Mouse (Mus musculus) E14TG2a.4 (cell line): ENCODE measurements around the gene Scel.

Experiments
- H3K27me3 ChIP-seq: 2 replicates; pipeline ENCODE4 v1.6.1; 2014; ENCODE audit warnings: low read length, control low read depth; ENCODE audit not compliant: insufficient read depth
- H3K36me3 ChIP-seq: 2 replicates; pipeline ENCODE4 v1.6.1; 2014; ENCODE audit warnings: low read length, control low read depth; ENCODE audit not compliant: insufficient read depth
- H3K4me1 ChIP-seq: replicated peaks from 2 replicates; pipeline ENCODE4 v1.6.1; 2014; ENCODE audit warnings: low read depth, low read length, control low read depth
- H3K4me3 ChIP-seq: replicated peaks from 2 replicates; pipeline ENCODE4 v1.5.1; 2014; ENCODE audit warnings: mild to moderate bottlenecking, low read length
- H3K9me3 ChIP-seq: 2 replicates; pipeline ENCODE4 v1.6.1; 2014; ENCODE audit warnings: low read length, control low read depth
- CTCF ChIP-seq: conservative IDR thresholded peaks from 2 replicates; pipeline ENCODE4 v1.5.1; 2014; ENCODE audit warnings: low read length
- NANOG ChIP-seq: IDR thresholded peaks from 2 replicates; pipeline ENCODE4 v1.6.1; 2014; ENCODE audit warnings: borderline replicate concordance, low read length, mixed read lengths
- POU5F1 ChIP-seq: IDR thresholded peaks from 2 replicates; pipeline ENCODE4 v1.6.1; 2014; ENCODE audit warnings: low read length, borderline replicate concordance

The Scel gene

DNA sequence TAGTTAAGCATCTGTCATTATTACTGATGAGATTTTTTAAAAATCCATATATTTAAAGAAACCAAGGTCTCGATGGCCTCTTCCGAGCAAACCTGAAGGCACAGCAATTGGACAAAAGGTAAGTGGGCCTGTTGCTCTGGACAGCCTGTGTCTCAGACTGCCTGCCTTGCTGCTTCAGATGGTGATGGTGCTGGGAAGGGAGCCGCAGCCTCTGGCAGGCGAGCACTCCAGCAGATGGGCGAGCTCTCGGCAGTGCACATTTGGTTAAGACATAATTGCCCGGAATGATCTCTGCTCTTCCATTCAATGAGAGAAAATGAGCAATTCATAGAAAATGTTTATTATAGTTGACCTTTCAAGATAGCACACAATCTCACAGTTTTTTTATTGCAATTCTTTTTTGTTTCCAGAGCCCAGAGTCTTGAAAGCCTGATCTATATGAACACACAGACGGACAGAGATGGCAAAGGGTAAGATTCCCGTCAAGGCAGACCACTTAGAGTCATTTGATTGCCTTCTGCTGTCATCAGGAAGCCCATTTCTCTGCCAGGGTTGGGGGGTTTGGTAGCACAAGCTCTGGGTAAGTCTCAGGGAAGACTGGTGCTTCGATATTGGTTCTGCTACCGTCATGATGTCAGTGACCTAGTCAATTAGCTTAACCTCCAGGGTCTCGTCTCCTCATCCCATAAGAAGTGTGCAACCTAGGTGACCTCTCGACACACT lies 58.6 kb downstream of the Scel start:
- TF ChIP-seq CTCF (no peak), NANOG (no peak), POU5F1 (no peak)
- Histone ChIP-seq H3K4me1 (no peaks in the 10 kb centered on the region), H3K36me3 (no peaks in the 10 kb centered on the region), H3K27me3 (no peaks in the 10 kb centered on the region), H3K4me3 (no peak overlapping the region), H3K9me3 (no peaks in the 10 kb centered on the region)

DNA sequence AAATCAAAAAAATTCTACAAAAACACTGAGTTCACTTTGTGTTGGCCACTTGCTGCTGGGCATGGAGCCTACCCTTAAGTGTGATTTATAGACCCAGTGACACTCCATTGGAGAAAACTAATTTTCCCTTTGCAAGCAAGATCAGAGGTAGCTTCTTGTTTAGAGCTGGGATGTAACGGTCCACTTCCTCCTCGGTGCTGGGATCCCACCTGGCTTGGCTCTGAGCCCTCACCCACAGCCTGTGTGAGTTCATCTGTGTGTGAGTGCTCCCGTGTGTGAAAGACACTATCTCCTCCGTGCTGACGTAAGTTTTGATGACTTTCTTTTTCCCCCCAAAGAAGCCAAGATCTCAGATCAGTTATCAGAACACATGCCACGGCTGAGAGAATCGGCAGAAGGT lies 62.7 kb downstream of the Scel start:
- TF ChIP-seq POU5F1 = no peak
- TF ChIP-seq CTCF = no peak
- no peak for TF ChIP-seq NANOG
- no peaks in the 10 kb centered on the region for H3K36me3 ChIP-seq
- no peaks in the 10 kb centered on the region for H3K4me1 ChIP-seq
- H3K9me3 ChIP-seq = no peaks in the 10 kb centered on the region
- no peaks in the 10 kb centered on the region for H3K27me3 ChIP-seq
- no peak overlapping the region for H3K4me3 ChIP-seq

- Histone ChIP-seq H3K4me3 (no peak overlapping the region), H3K4me1 (no peaks in the 10 kb centered on the region), H3K9me3 (no peaks in the 10 kb centered on the region), H3K36me3 (no peaks in the 10 kb centered on the region), H3K27me3 (no peaks in the 10 kb centered on the region)
- TF ChIP-seq NANOG (no peak), POU5F1 (no peak), CTCF (no peak)
Observed at GRCm38 (mm10) chr14:103577011-103577410, 63.9 kb downstream of the Scel start.

DNA sequence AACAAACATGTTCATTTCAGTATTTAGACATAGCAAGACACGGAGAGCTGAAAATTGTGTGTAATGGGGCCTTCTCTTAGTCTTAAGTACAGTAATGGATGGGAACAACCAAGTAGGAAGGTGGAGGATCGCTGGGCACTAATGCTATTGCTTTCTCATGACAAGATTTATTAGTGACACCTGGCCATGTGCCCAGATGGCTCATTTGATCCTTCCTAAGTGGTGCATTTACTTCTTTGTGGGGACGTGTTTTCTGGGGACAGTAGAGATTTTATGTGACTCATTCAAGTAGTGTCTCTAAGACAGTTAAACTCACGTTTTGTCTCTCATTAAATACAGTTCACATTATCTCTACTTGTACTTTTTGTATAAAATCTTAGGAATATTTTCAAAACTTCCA lies 73.5 kb downstream of the Scel start:
- Histone ChIP-seq H3K9me3 (no peaks in the 10 kb centered on the region), H3K4me1 (no peaks in the 10 kb centered on the region), H3K27me3 (no peaks in the 10 kb centered on the region), H3K36me3 (no peaks in the 10 kb centered on the region), H3K4me3 (no peak overlapping the region)
- TF ChIP-seq CTCF = no peak
- TF ChIP-seq POU5F1 = no peak

- no peak for TF ChIP-seq NANOG
- no peak for TF ChIP-seq CTCF
- no peak for TF ChIP-seq POU5F1
- Histone ChIP-seq H3K27me3 (no peaks in the 10 kb centered on the region), H3K4me3 (no peak overlapping the region), H3K9me3 (no peaks in the 10 kb centered on the region), H3K4me1 (no peaks in the 10 kb centered on the region), H3K36me3 (no peaks in the 10 kb centered on the region)
Observed at GRCm38 (mm10) chr14:103587208-103587900, 74.2 kb downstream of the Scel start.

DNA sequence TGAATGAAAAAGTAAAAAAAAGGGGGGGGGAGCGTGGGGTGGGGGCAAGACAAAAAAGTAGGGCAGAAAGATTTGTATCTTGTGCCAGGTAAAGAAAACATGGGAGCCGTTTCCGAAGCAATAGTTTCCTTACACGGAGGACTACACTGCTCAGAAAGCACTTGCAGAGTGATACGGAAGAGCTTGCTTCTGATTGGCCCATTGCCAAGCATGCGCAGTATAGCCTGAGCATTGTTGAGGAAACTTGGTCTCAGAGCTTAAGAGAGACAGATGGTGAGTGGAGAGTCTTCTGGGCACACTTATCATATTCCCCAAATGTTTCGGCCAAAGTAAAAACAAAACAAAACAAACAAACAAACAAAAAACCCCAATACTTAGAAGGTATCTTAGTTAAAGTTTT lies 76.7 kb downstream of the Scel start:
- Histone ChIP-seq H3K9me3 (no peaks in the 10 kb centered on the region), H3K27me3 (no peaks in the 10 kb centered on the region), H3K36me3 (no peaks in the 10 kb centered on the region), H3K4me3 (no peak overlapping the region), H3K4me1 (no peaks in the 10 kb centered on the region)
- no peak for TF ChIP-seq NANOG
- TF ChIP-seq CTCF = no peak
- TF ChIP-seq POU5F1 = no peak

GRCm38 (mm10) chr14:103595870-103596269 lies 82.7 kb downstream of the Scel start:
- TF ChIP-seq NANOG (no peak), CTCF (no peak), POU5F1 (no peak)
- Histone ChIP-seq H3K27me3 (no peaks in the 10 kb centered on the region), H3K36me3 (no peaks in the 10 kb centered on the region), H3K4me3 (no peak overlapping the region), H3K4me1 (no peaks in the 10 kb centered on the region), H3K9me3 (no peaks in the 10 kb centered on the region)

DNA sequence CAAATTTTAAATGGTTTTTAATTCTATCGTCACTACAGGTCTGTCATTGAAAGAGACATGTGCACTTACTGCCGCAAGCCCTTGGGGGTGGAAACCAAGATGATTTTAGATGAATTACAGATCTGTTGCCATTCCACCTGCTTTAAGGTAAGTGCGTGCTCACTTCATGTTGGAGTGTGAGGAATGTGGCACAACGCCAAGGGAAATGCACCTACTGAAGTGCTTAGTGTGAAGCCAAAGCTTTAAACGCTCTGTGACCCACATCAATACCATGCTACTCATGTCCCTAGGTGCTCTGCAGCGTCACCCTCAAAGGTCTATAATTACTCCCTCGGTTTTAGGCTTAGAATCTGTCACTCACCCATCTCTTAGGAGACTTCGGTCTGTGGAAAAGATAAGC lies 94.9 kb downstream of the Scel start:
- H3K4me1 ChIP-seq = no peaks in the 10 kb centered on the region
- no peaks in the 10 kb centered on the region for H3K9me3 ChIP-seq
- H3K4me3 ChIP-seq = no peak overlapping the region
- H3K36me3 ChIP-seq = no peaks in the 10 kb centered on the region
- TF ChIP-seq NANOG (no peak), POU5F1 (no peak), CTCF (no peak)
- no peaks in the 10 kb centered on the region for H3K27me3 ChIP-seq
